Mouse (Mus musculus): ENCODE measurements around the gene Dalrd3. TPM values are rescaled to one million over a fixed set of nuclear protein-coding genes. Genes with fewer than 3 reads are reported as not detected.

The Dalrd3 gene
- 23.0 and 31.6 TPM in 2 replicates for total RNA-seq (2023)

DNA sequence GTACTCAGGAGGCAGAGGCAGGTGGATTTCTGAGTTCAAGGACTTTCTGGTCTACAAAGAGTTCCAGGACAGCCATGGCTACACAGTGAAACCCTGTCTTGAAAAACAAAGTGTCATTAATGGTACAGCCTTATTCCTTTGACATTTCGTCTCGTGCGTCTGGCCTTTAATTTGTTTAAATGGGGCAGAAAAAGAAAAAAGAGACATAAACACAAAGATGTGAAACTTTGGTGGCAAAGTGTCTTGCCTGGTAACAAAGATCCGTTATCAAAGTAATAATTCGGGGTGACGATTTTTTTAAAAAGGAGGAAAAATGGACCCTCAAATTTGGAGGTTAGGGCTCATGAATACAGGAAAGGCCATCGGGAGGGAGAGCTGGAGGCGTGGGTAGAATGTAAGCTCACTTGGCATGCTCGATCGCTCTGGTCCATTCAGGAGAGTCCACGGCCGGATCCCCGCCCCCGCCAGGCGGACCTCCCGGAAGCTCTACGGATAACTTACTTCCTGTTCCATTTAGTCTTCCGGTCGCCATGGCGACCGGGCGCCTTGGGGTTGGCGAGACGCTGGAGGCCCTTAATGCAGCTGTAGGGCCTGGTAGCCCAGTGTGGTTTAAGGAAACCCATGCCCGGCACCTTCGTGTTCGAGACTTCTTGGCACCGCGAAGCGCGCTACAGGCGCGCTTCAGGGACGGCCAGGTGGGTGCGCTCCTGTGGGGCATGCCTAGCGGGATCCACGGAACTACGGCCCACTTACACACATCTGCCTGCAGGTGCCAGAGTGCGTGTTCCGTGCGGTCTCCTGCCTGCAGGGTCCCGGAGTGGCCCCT, at the start of gene Dalrd3:
Dalrd3 (plus strand) TSS at position 506 of the 826 bp plus-strand sequence.

DNA sequence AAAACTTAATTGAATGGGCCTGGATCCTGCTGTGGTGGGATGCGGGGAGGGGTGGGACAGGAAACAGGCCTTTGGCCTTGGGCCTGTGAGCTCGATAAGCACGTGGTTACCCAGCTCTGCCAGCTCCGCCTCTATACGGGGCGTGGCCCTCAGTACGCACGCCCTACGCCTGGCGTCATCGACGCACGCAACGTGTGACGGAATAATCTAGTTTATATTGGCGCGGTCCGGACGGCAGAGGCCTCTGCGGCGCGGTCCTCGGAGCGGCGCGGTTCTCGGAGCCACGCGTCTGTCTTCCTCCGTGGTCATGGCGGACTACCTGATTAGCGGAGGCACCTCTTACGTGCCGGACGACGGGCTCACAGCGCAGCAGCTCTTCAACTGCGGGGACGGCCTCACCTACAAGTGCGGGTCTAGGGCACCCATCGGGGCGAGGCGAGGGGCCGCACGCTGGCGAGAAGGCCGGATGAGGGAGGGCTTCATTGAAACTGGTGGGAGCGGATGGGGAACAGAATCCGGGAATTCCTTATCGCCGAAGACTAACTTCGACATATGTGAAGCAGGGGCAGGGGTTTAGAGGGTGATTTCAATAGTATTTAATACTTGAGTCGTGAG, 9.4 kb upstream of the Dalrd3 start, which contains the start of gene Impdh2:
Impdh2 (plus strand) TSS at position 60 of the 615 bp plus-strand sequence.

GRCm38 (mm10) chr9:108566815-108567776, 2.6 kb upstream of the Dalrd3 start, which contains the start of gene Ndufaf3:
Ndufaf3 (minus strand) TSS chr9:108567434.

DNA sequence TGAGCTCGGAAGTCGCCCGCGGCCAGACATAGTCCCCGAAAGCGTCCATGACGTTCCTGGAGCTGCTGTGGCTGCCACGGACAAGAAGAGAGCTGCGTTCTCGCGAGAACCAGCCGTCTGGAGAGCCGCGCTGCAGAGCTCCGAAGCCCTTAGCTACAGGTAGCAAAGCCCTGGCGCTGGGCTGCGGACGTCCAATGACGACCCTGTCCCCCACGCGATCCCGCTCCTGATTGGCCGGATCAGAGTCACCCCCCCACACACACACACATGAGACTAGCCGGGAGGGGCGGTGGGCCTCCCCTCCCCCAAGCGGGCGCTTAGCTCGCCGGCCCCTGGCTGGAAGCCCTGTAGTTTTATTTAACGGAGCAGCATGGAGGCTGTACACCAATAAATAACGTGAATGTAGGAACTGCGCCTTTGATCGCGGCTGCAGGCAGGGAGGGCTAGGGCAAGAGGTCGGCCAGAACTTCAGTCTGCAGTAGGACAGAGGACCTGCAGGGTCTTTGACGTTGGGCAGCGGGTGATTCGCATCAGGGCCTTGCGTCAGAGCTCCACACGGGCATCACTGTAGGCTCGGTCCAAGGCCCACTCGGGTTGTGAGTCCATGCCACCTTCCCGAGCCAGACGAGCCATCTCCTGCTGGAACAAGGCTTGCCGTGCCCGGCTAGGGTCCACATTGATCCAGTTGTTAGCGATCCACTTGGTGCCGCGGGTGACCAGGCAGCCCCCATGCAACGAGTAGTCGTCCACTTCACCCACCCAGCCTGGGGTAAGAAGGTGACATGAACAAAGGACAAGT, 9.1 kb downstream of the Dalrd3 start, which contains the start of gene Wdr6:
Wdr6 (minus strand) TSS at position 195 of the 799 bp plus-strand sequence.

DNA sequence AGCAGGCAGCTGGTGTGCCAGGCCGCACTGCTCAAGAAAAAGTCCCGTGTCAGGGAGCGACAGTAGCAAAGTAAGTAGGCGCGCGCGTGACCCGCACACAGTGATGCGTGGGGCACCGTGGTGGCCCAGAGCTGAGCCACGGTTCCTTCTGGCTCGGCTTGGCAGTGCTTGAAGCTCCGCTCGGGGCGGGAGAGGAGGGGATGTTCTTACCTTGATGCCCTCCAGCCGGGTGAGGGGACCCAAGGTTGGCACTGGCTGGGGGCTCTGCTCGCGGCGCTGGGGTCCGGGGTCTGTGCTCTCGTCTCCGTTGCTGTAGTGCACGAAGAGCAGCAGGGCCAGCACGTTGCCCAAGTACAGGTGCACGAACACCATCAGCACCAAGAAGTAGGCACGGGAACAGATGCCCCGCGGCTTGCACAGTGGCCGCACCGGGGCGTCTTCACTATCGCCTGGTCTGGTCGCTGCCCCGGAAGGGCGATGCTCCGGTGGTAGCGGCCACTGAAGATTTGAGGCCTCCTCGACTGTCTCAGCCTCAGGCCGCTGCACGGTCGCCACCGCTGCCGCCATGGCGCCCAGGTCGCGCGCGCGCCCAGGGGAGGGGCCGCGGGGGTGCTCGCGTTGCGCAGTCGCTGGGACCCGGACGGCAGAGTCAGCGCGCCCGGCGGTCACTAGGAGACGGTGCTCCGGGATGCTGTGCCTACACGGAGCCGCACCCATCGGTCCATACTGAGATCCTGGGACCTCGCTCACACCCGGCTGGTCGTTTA, 27.5 kb downstream of the Dalrd3 start, which contains the start of gene P4htm:
P4htm (minus strand) TSS at position 670 of the 767 bp plus-strand sequence.

Other genes with a start within 250 kb of the Dalrd3 start
- 1,218 and 1,262 TPM in 2 replicates for gene Gpx1, start 231.0 kb upstream of the Dalrd3 start, total RNA-seq (2023)
- 127 and 168 TPM in 2 replicates for gene Usp4, start 222.0 kb upstream of the Dalrd3 start, total RNA-seq (2023)
- gene 1700102P08Rik, start 177.1 kb upstream of the Dalrd3 start, total RNA-seq (2023): 1.1 and 1.5 TPM in 2 replicates
- not detected in 2 replicates for gene Ccdc36, start 141.4 kb upstream of the Dalrd3 start, total RNA-seq (2023)
- not detected in 2 replicates for gene BC048562, start 133.4 kb upstream of the Dalrd3 start, total RNA-seq (2023)
- gene Ccdc71, start 109.4 kb upstream of the Dalrd3 start, total RNA-seq (2023): 9.9 and 10.5 TPM in 2 replicates
- gene Klhdc8b, start 108.3 kb upstream of the Dalrd3 start, total RNA-seq (2023): 0.59 and 1.6 TPM in 2 replicates
- 0.44 and 0.79 TPM in 2 replicates for gene Lamb2, start 90.2 kb upstream of the Dalrd3 start, total RNA-seq (2023)
- 228 and 301 TPM in 2 replicates for gene Usp19, start 79.3 kb upstream of the Dalrd3 start, total RNA-seq (2023)
- 107 and 121 TPM in 2 replicates for gene Qars, start 62.2 kb upstream of the Dalrd3 start, total RNA-seq (2023)
- gene Qrich1, start 53.1 kb upstream of the Dalrd3 start, total RNA-seq (2023): 116 and 150 TPM in 2 replicates
- 71.0 and 72.2 TPM in 2 replicates for gene Impdh2, start 9.6 kb upstream of the Dalrd3 start, total RNA-seq (2023)
- gene Ndufaf3, start 2.5 kb upstream of the Dalrd3 start, total RNA-seq (2023): 21.4 and 26.7 TPM in 2 replicates
- gene Wdr6, start 8.9 kb downstream of the Dalrd3 start, total RNA-seq (2023): 2.0 and 3.8 TPM in 2 replicates
- 0.43 and 0.66 TPM in 2 replicates for gene P4htm, start 27.8 kb downstream of the Dalrd3 start, total RNA-seq (2023)
- 164 and 261 TPM in 2 replicates for gene Arih2, start 79.5 kb downstream of the Dalrd3 start, total RNA-seq (2023)
- 26.1 and 28.4 TPM in 2 replicates for gene Slc25a20, start 92.2 kb downstream of the Dalrd3 start, total RNA-seq (2023)
- gene Prkar2a, start 119.4 kb downstream of the Dalrd3 start, total RNA-seq (2023): 10.8 and 13.2 TPM in 2 replicates
- 41.5 and 54.6 TPM in 2 replicates for gene Ip6k2, start 213.9 kb downstream of the Dalrd3 start, total RNA-seq (2023)
- 6.0 and 8.7 TPM in 2 replicates for gene Nckipsd, start 238.5 kb downstream of the Dalrd3 start, total RNA-seq (2023)

Measured in neutrophil, adult 65 days (primary cell).